Mouse (Mus musculus) adrenal gland, postnatal 10 days (tissue): Measurements from ENCODE around the gene Slc2a13. TPM values are rescaled to one million over a fixed set of nuclear protein-coding genes. Genes with fewer than 3 reads are reported as not detected.
A peak's percentile ranks its signal among the peaks of the same experiment; 100 is the strongest.

Experiments
- DNase-seq: peaks from one replicate; pipeline ENCODE4 v3.0.0; 2021; ENCODE audit warnings: mixed read lengths
- total RNA-seq, 2 experiments: library from RNA; stranded (reverse); gene quantifications; 2 replicates each; pipeline ENCODE4 v1.2.3; 2021

The Slc2a13 gene
- total RNA-seq, 2 experiments from 2014 or later, result 4.5 to 5.3 TPM

- DNase-seq, result peak; percentile 18
These were observed 199.9 kb downstream of the Slc2a13 start for GRCm38 (mm10) chr15:91373203-91373584.

- no peak for DNase-seq
These were observed 200.4 kb downstream of the Slc2a13 start for GRCm38 (mm10) chr15:91372464-91373202.

DNA sequence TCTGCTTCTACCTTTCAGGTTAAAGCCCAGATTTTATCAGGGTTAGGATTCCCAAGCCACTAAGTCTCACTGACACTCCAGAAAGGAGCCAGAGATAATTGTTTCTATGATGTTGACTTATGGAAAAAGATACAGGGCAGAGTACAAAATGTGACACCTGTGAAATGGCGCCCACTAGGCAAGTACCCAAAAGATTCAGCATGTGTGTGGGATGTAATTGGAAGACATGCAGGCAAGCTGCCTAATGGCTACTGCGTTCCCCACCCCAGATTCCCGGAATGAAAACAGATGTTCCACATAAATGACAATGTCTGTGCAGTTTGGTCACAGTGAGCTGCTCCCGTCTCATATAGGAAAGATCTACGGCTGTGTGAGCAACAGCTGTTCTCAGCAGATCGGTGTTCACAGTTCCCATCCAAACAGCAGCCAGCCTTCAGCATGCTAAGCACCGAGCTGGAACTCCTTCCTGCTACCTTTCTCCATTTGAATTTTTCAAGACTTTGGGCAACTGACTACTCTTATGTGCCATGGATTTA, 201.1 kb downstream of the Slc2a13 start:
- no peak for DNase-seq

DNA sequence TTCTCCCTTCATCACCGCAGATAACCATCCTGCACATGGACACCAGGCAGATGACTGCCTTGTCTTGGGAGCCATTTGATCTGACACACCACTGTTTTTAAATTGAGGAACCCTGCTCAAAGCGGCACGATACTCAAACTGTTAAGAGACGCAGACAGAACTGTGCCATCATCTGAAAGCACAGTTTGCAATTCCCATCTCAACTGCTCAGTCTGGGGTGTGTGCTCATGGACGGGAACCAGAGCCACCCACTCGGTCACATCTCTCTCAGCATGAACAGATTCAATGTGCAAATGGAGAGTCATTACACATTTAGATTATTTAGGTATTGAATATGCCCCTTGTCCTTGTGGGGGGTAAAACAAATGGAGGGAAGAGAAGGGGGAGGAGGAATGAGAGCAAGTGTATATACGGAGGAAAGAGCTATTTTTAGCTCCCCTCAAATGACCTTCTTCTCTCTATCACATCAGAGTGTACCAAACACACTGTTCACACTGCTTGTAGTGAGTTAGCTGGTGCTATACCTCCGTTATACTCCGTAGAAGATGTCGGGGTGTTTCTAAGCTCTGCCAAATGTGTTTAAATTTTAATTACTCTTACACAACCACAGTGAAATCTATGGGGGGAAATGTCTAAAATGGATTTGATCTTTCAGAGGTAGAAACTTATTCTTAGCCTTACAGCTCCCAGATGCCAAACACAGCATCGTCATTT, 203.2 kb downstream of the Slc2a13 start:
- no peak for DNase-seq

DNA sequence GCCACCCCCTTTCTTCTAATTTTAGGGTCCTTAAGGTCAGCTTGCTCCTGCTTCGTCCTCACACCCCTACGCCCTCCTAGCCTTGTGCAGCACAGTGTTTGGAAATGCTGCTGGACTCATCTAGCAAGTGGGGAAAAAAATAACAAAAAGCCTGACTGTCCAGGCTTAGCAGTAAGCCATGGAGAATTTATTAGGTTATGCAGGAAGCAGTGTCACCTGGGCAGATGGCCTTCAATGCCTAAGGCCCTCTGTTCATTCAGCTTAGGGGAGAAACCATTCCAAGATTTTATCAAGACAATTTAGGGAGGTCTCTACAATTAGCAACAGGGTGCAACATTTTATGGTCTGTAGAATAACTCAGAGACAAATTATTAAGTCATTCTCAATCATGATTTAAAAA, 212.6 kb downstream of the Slc2a13 start:
- no peak for DNase-seq

DNA sequence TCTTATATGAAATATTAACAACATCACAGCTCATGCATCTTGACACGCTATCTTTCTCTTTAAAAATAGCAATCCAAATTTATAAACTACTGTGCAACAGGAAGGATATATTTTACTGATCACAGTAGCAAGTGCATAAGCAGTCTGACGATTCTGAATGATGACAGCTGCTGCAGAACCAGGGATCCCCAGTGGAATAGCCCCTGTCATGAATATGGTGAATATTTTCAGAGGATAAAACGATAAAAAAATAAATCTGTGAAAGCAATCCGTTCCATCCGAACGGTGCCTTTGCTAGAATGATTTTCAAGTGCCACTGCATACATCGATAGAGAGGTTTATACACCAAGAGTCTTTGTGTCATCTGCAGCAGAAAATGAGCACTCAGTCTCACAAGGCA, 222.1 kb downstream of the Slc2a13 start:
- no peak for DNase-seq

DNA sequence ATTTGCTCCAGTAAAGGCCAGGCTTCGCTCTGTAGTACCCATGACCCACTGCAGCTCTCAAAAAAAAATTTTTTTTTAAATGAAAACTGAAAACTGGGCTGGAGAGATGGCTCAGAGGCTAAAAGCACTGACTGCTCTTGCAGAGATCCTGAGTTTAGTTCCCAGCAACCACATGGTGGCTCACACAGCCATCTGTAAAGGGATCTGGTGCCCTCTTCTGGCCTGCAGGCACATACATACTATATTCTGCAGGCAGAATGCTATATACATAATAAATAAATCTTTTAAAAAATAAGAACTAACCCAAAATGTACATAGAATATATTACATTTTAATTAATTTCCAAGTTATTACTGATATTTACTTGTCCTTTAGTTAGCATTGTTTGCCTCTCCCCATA, 234.7 kb downstream of the Slc2a13 start:
- no peak for DNase-seq

DNA sequence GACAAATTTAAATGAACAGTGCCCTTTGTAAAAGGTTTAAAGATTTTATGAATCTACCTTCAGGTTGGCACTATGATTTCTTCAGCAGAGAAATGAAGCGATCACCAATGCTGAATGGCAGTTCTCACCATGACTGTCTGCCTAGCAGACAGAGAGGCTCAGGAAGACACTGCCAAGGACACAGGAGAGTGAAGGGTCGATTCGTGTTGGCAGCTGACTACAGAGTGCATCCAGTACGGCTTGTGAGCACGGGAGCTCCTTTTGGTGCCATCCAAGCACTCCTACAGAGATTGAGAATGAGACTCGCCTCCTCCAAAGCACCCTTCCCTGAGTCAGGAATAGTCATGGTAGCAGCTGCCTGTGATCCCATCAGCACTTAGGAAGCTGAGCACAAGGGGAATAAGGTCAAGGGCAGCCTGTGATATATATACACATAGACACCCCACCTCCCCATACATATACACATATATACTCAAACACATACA, 238.6 kb downstream of the Slc2a13 start:
- DNase-seq, result no peak

- no peak for DNase-seq
These were observed 245.3 kb downstream of the Slc2a13 start for GRCm38 (mm10) chr15:91327748-91328147.

DNA sequence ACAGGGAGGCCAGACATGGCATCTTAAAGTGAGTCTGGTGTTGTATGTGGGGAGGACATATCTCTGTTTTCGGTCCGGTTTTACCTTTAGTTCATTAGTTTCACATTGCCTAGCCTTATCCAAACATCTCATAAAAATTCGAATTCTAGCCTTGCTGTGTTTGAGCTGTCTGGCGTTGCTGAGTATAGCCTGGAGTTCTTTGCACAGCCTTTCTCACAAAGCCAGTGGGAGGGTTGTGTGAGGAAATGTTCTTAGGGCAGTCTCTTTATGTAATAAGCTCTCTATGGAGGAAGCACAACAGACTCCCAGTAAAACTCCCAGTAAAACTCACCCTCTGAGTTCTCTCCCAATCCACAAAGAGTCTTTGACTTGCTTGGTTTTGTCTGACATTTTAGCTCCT, 246.0 kb downstream of the Slc2a13 start:
- no peak for DNase-seq

DNA sequence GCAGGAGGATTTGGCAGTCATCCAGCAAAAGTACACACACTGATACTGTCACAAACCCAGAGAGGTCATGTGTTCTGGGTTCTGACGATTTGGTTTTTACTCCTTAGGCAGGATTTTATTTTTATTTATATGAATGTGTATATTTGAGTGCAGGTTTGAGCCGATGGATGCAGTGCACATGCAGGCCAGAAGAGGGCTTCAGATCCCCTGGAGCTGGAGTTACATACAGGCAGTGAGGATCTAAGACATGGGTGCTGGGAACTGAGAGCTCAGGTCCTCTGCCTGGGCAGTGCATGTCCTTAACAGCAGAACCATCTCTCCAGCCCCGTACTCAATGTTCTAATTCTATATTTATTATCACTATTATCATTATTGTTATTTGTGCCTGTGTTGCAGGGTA, 253.7 kb downstream of the Slc2a13 start:
- peak; percentile 9 for DNase-seq

DNA sequence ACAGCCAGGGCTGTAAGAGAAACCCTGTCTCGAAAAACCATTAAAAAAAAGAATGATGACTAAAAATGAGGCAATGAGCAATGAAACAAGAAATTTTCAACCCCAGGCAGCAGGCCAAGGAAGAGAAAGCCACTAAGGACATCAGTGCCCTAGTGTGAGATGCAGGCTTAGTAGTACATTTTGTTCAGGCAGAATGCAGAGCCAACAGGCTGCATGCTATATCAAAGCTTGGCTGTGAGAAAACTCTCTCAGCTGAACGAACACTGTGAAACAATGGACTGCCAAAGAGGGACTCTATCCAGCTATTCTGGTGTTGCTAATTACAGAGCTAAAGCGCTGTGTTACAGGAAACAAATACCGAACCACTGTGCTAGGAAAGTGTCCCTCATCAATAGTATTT, 256.1 kb downstream of the Slc2a13 start:
- peak; percentile 8 for DNase-seq

GRCm38 (mm10) chr15:91314402-91315318, 258.4 kb downstream of the Slc2a13 start:
- DNase-seq, result no peak

DNA sequence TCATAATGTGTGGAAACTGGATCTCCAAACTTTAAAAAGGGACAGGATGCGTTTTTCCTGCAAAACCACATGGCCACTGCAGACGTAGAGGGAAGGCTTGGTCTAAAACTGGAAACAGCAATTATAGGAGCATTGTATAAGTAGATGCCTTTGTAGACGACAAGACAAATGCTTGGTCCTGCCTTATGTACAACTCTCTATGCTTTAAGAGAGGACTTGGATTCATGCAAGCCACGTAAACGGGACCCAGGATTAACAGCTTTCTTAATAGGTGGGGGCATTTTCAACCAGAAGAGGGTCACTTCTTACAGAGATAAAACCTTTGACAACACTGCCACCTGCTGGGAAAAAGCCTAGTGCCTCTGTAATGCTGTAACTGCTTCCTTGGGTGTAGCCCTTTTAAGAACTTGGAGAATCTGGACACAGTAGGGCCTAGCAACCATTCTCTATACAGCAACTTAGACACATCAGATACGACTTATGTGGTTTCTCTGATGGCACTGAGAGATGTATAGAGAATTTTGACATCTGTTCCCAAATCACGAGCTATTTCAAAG, 268.7 kb downstream of the Slc2a13 start:
- peak; percentile 59 for DNase-seq

DNA sequence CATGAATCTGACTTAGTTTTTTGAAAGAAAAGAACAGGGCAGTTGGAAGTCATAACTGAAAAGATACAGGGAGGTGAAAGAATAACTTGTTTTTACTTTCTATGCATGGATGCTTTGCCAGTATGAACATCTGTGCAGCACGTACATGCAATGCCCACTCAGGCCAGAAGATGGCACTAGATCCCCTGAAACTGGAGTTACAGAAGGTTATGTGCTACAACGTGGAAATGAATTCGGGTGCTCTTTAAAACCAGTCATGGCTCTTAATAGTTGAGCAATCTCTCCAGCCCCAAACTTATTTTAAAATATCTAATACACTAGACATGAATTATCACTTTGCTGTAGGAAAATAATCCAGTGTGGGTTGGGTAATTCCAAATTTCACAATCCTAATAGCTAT, 271.7 kb downstream of the Slc2a13 start:
- DNase-seq, result peak; percentile 94

- DNase-seq, result no peak
These were observed 273.7 kb downstream of the Slc2a13 start for GRCm38 (mm10) chr15:91299319-91299835.

GRCm38 (mm10) chr15:91283418-91283817, 289.6 kb downstream of the Slc2a13 start:
- DNase-seq, result no peak

GRCm38 (mm10) chr15:91282822-91283221, 290.2 kb downstream of the Slc2a13 start:
- peak; percentile 50 for DNase-seq

DNA sequence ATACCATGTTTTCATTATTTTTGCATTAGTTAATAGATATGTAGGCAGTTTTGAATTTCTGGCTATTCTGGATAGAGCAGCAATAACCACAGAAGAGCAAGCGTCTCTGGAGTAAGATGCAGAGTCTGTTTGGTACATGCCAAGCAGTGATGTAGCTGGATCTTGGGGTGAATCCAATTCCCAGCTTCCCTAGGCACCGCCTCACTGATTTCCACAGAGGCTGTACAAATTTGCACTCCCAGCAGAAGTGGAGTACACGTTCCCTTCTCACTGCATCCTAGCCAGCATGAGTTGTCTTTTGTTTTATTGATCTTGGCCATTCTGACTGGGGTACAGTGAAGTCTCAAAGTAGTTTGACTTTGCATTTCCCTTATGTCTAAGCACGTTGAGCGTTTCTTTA, 291.5 kb downstream of the Slc2a13 start:
- peak; percentile 41 for DNase-seq

DNA sequence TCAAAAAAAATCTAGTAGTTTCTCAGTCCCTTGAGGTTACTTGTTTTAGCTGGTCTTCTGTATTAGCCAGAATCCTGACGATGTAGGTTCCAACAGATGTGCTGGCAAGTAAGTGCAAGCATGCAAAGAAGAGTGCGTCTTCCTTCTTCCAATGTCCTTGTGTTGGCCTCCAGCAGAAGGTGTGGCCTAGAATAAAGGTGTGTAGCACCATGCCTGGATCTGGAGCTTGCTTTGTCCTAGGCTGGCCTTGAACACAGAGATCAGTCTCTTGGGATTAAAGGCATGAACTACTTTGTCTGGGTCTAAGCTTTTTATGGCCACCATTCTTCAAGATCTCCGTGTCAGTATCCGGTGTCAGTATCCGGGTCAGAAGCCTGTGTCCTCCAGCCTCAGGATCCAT, 293.5 kb downstream of the Slc2a13 start:
- no peak for DNase-seq

DNA sequence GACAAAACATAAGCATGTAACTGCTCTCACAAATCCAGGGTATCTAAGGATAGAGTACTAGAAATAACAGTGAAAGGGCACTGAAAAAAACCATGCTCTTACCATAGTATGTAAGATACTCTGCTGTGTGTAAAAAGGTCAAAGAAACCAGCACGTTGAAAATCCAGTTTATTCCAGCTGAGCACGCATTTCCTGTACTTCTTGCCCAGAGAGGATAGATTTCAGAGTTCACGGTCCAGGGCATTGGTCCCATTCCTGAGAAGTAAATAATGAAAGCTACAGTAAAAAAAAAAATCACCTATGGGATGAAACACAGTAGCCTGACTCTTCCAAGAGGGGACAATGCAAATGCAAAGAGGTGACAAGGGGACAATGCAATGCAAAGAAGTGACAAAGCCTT, 297.1 kb downstream of the Slc2a13 start:
- no peak for DNase-seq

GRCm38 (mm10) chr15:91268532-91268931, 304.5 kb downstream of the Slc2a13 start:
- DNase-seq, result no peak
